In the genomic region with DNA sequence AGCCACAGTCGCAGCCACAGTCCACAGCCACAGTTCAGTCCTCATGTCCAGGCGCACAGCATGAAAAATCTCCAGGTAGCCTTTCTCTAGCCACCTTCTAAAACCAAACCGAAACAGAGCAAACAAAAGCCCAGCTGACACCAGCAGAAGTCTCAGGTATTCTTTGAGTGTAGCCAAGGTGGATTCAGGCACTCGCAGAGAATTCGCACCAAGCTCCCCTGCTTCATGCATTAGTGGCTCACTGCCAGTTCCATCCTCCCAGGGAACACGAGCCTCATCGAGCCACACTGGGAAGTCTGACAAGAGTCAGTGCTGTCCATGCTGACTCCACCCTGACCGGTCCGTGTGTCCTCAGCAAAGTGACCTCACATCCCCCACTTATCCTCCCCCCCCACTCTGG, we compare ENCODE assay signal across 19 mouse cellular contexts.
DNase-seq lines count a peak whose midpoint lies in the region; ATAC-seq and TF ChIP-seq lines count a peak whose summit lies in the region.
"Had no signal": no experiment of that assay in that cellular context is flagged by ENCODE, and none has a peak within 500 bp of the region (broad histone marks: within the 10 kb centered on the region; RNA-seq: fewer than 3 reads in every experiment).

No protein-coding gene starts in this region.

- 68% methylated on average over 9 of the region's 9 CpGs for WGBS in lung, postnatal 0 days
- 94% methylated on average over 9 of the region's 9 CpGs for WGBS in forebrain, embryonic 12.5 days

- no peaks in the 10 kb centered on the region for H3K36me3 ChIP-seq in lung, postnatal 0 days (ENCODE audit: insufficient read depth, low read length)
- H3K36me3 ChIP-seq in forebrain, embryonic 12.5 days (replicated peaks), result no peaks in the 10 kb centered on the region
- H3K36me3 ChIP-seq: embryonic facial prominence, embryonic 10.5 days; forebrain, embryonic 15.5 days; hindbrain, embryonic 15.5 days; limb, embryonic 12.5 days; liver, embryonic 15.5 days; neural tube, embryonic 12.5 days had no signal

- DNase-seq in cerebellum, postnatal 4 days (ENCODE audit: low spot score in 2 of 2), result no peak
- peak; percentile 8 for DNase-seq in lung, postnatal 0 days (ENCODE audit: low spot score)
- DNase-seq in lung, postnatal 14 days, result no peak
- DNase-seq in gastrocnemius, postnatal 14 days, result peak; percentile 42
- peak; percentile 50 for DNase-seq in induced T-regulatory cell, adult 2 months (ENCODE audit: low read depth)
- no peak for DNase-seq in kidney, postnatal 4 days
- DNase-seq: adrenal gland, adult 2 months; cerebellum, adult 11 months; cerebellum, postnatal 25 days; kidney, adult 11 months had no signal

- H3K4me3 ChIP-seq in lung, postnatal 0 days (ENCODE audit: low read depth, low read length), result no peak overlapping the region
- H3K4me3 ChIP-seq in forebrain, embryonic 12.5 days (replicated peaks), result no peak overlapping the region
- H3K4me3 ChIP-seq: embryonic facial prominence, embryonic 10.5 days; forebrain, embryonic 15.5 days; hindbrain, embryonic 15.5 days; limb, embryonic 12.5 days; liver, embryonic 15.5 days; neural tube, embryonic 12.5 days had no signal

- no peak overlapping the region for H3K27ac ChIP-seq in lung, postnatal 0 days (ENCODE audit: low read length)
- H3K27ac ChIP-seq in forebrain, embryonic 12.5 days, result no peak overlapping the region
- H3K27ac ChIP-seq: embryonic facial prominence, embryonic 10.5 days; forebrain, embryonic 15.5 days; hindbrain, embryonic 15.5 days; kidney, postnatal 0 days; limb, embryonic 12.5 days; liver, embryonic 15.5 days; neural tube, embryonic 12.5 days had no signal

- 0 out of 2 replicates have a peak, but pooled peaks have one; percentile 31 for ATAC-seq in cerebellum, adult (ENCODE audit: insufficient number of reproducible peaks, low FRiP score, low TSS enrichment)
- peak; percentile 47 for ATAC-seq in lung, postnatal 0 days
- no peak for ATAC-seq in forebrain, embryonic 12.5 days (ENCODE audit: low FRiP score)
- ATAC-seq: forebrain, embryonic 15.5 days had no signal

- no peak overlapping the region for H3K9ac ChIP-seq in lung, postnatal 0 days (replicated peaks; ENCODE audit: low read depth)
- no peak overlapping the region for H3K9ac ChIP-seq in forebrain, embryonic 12.5 days
- H3K9ac ChIP-seq: forebrain, embryonic 15.5 days; hindbrain, embryonic 15.5 days; limb, embryonic 12.5 days; liver, embryonic 15.5 days; neural tube, embryonic 12.5 days had no signal

- no peaks in the 10 kb centered on the region for H3K27me3 ChIP-seq in lung, postnatal 0 days (replicated peaks; ENCODE audit: insufficient read depth, low read length)
- no peaks in the 10 kb centered on the region for H3K27me3 ChIP-seq in forebrain, embryonic 12.5 days
- H3K27me3 ChIP-seq: forebrain, embryonic 15.5 days; hindbrain, embryonic 15.5 days; limb, embryonic 12.5 days; liver, embryonic 15.5 days; neural tube, embryonic 12.5 days had no signal

- no peak for TF ChIP-seq EP300 in lung, postnatal 0 days (IDR thresholded peaks at IDR 0.05)

- intact Hi-C loops in gastrocnemius, postnatal 14 days (cut with DNase I; ENCODE audit: low total_unique reads), result no loop called here

- H3K9me3 ChIP-seq in lung, postnatal 0 days (ENCODE audit: low read length), result no peaks in the 10 kb centered on the region
- no peaks in the 10 kb centered on the region for H3K9me3 ChIP-seq in forebrain, embryonic 12.5 days
- H3K9me3 ChIP-seq: embryonic facial prominence, embryonic 10.5 days; forebrain, embryonic 15.5 days; hindbrain, embryonic 15.5 days; limb, embryonic 12.5 days; liver, embryonic 15.5 days; neural tube, embryonic 12.5 days had no signal

- no peak for TF ChIP-seq CTCF in lung, postnatal 0 days (IDR thresholded peaks at IDR 0.05)

- H3K4me1 ChIP-seq in lung, postnatal 0 days (ENCODE audit: insufficient read depth, low read depth, low read length), result no peaks in the 10 kb centered on the region
- no peaks in the 10 kb centered on the region for H3K4me1 ChIP-seq in forebrain, embryonic 12.5 days
- H3K4me1 ChIP-seq: embryonic facial prominence, embryonic 10.5 days; forebrain, embryonic 15.5 days; hindbrain, embryonic 15.5 days; neural tube, embryonic 12.5 days had no signal

- H3K4me2 ChIP-seq in lung, postnatal 0 days (replicated peaks; ENCODE audit: low read depth, low read length), result no peak overlapping the region
- no peak overlapping the region for H3K4me2 ChIP-seq in forebrain, embryonic 12.5 days
- H3K4me2 ChIP-seq: forebrain, embryonic 15.5 days; hindbrain, embryonic 15.5 days; limb, embryonic 12.5 days; liver, embryonic 15.5 days; neural tube, embryonic 12.5 days had no signal

Comparison
In these comparisons a context has a peak if more than half of its experiments do, and no peak if none do; other contexts are left out.
1. DNase-seq: peak in lung, postnatal 0 days (single experiment), gastrocnemius, postnatal 14 days (single experiment) and induced T-regulatory cell, adult 2 months (single experiment); none in cerebellum, postnatal 4 days (0 of 2), lung, postnatal 14 days (single experiment) and kidney, postnatal 4 days (0 of 2).